Mouse (Mus musculus) bone marrow macrophage, adult 2 months (primary cell): ENCODE measurements around the gene Trappc10.

Experiments used
- CTCF ChIP-seq: IDR thresholded peaks from 2 replicates; pipeline ENCODE4 v1.5.1; 2012; ENCODE audit warnings: low read depth, mild to moderate bottlenecking, low read length, moderate library complexity
- POLR2A ChIP-seq: IDR thresholded peaks from 2 replicates; pipeline ENCODE4 v1.6.1; 2012; ENCODE audit warnings: mild to moderate bottlenecking, low read depth, low read length, borderline replicate concordance

DNA sequence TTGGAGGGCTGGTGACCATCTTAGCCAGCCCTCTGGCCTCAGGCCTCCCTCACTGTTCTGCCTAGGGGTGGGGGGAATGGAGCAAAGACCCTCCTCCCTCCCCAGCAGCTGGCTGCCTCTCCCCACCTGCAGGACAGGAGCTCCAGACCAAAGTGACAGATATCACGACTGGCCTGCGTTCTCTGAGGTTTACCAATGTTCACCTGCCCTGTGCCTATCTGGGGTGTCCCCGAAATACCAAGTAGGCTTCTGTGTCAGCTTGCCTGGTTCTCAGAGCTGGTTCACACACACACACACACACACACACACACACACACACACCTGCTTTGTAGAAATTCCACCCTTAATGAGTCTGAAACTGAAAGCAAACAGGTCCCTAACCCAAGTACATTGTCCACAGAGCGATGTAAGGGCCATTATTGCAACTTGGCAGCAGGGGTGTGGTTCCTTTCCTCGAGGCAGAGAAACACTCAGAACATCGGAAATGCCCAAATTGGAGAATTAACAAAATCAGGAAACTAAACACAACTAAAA, 13.8 kb upstream of the Trappc10 start:
- TF ChIP-seq CTCF (no peak), POLR2A (no peak)
